Mouse (Mus musculus): ENCODE results near the gene Dek. TPM values are rescaled to one million over a fixed set of nuclear protein-coding genes. Genes with fewer than 3 reads are reported as not detected.
A peak's percentile ranks its signal among the peaks of the same experiment; 100 is the strongest.

The Dek gene
- total and polyA plus RNA-seq, 3 experiments = 97.9 to 5,191 (median 207) TPM

GRCm38 (mm10) chr13:47042024-47042633 lies 63.9 kb downstream of the Dek start:
- Histone ChIP-seq H3K27ac (ENCODE audit: control insufficient read depth, low read depth, low read length) (no peak overlapping the region), H3K9ac (ENCODE audit: control insufficient read depth, low read depth, low read length, poor library complexity, severe bottlenecking) (peak overlapping the region; percentile 74)
- no peak for TF ChIP-seq CHD1 (IDR thresholded peaks at IDR 0.05; ENCODE audit: low read depth, low read length)
- TF ChIP-seq ZKSCAN1 (IDR thresholded peaks at IDR 0.05; ENCODE audit: low read depth, low read length) = no peak
- TF ChIP-seq MEF2A (IDR thresholded peaks at IDR 0.05; ENCODE audit: extremely low read depth, insufficient replicate concordance, low read depth, low read length, poor library complexity, severe bottlenecking) = no peak
- TF ChIP-seq POLR2AphosphoS2 (IDR thresholded peaks at IDR 0.05; ENCODE audit: low read length) = no peak
- TF ChIP-seq ZNF384 (IDR thresholded peaks at IDR 0.05; ENCODE audit: low read depth, low read length) = peak; percentile 84
- no peak for TF ChIP-seq MAX (IDR thresholded peaks at IDR 0.05; ENCODE audit: low read length)
- TF ChIP-seq BHLHE40 (IDR thresholded peaks at IDR 0.05; ENCODE audit: borderline replicate concordance, low read depth, low read length) = no peak
- TF ChIP-seq KAT2A (conservative IDR thresholded peaks at IDR 0.05; ENCODE audit: low read depth, low read length) = no peak
- TF ChIP-seq ELF1 (IDR thresholded peaks at IDR 0.05; ENCODE audit: low read depth, low read length) = no peak
- TF ChIP-seq ETS1 (IDR thresholded peaks at IDR 0.05; ENCODE audit: low read depth, low read length) = no peak
- no peak for TF ChIP-seq TBP (IDR thresholded peaks at IDR 0.05; ENCODE audit: low read depth, low read length)
- TF ChIP-seq MAFK (IDR thresholded peaks at IDR 0.05; ENCODE audit: borderline replicate concordance, low read depth, low read length) = no peak
- no peak for TF ChIP-seq HCFC1 (IDR thresholded peaks at IDR 0.05; ENCODE audit: low read depth, low read length)
- TF ChIP-seq USF1 (IDR thresholded peaks at IDR 0.05; ENCODE audit: low read depth, low read length) = no peak
- TF ChIP-seq POLR2AphosphoS5 (IDR thresholded peaks at IDR 0.05; ENCODE audit: borderline replicate concordance, low read depth, low read length) = no peak
- TF ChIP-seq POLR2A (IDR thresholded peaks at IDR 0.05; ENCODE audit: control insufficient read depth in 1 of 2, insufficient read depth in 1 of 2, low read depth in 1 of 2, low read length in 2 of 2, poor library complexity in 1 of 2) = no peak
- no peak for TF ChIP-seq TAL1 (IDR thresholded peaks at IDR 0.05; ENCODE audit: low read length)
- TF ChIP-seq TCF12 (IDR thresholded peaks at IDR 0.05; ENCODE audit: low read depth, low read length) = no peak
- TF ChIP-seq GATA1 (IDR thresholded peaks at IDR 0.05; ENCODE audit: low read depth, low read length) = no peak
- TF ChIP-seq NRF1 (IDR thresholded peaks at IDR 0.05; ENCODE audit: insufficient read depth, low read depth, low read length, poor library complexity, severe bottlenecking) = no peak
- TF ChIP-seq MYC (IDR thresholded peaks at IDR 0.05; ENCODE audit: low read depth, low read length) = no peak
- TF ChIP-seq EP300 (IDR thresholded peaks at IDR 0.05; ENCODE audit: low read depth in 1 of 2, low read length in 2 of 2) = no peak
- no peak for TF ChIP-seq CHD2 (IDR thresholded peaks at IDR 0.05; ENCODE audit: low read length)
- TF ChIP-seq MXI1 (IDR thresholded peaks at IDR 0.05; ENCODE audit: low read depth, low read length) = no peak
- no peak for TF ChIP-seq UBTF (IDR thresholded peaks at IDR 0.05; ENCODE audit: borderline replicate concordance, insufficient read depth, low read depth, low read length)
- TF ChIP-seq ZC3H11A (IDR thresholded peaks at IDR 0.05; ENCODE audit: low read depth, low read length) = peak; percentile 30; the same call in 1 of the 2 replicates
- TF ChIP-seq RAD21 (IDR thresholded peaks at IDR 0.05; ENCODE audit: low read depth, low read length) = peak; percentile 59
- peak; percentile 53 for TF ChIP-seq SMC3 (IDR thresholded peaks at IDR 0.05; ENCODE audit: low read depth, low read length)
- TF ChIP-seq E2F4 (IDR thresholded peaks at IDR 0.05; ENCODE audit: borderline replicate concordance, low read depth, low read length) = no peak
- TF ChIP-seq CTCF (IDR thresholded peaks at IDR 0.05 in 2 of 3, conservative IDR thresholded peaks at IDR 0.05 in 1 of 3; ENCODE audit: control insufficient read depth in 1 of 3, insufficient read depth in 1 of 3, low read depth in 2 of 3, low read length in 3 of 3, poor library complexity in 1 of 3, severe bottlenecking in 1 of 3) = peak in 2 of 3 experiments; percentile 27 to 56; a peak in 4 of 6 replicates
- TF ChIP-seq SIN3A (IDR thresholded peaks at IDR 0.05; ENCODE audit: low read length) = no peak; the same call in 1 of the 2 replicates
- TF ChIP-seq ZMIZ1 (IDR thresholded peaks at IDR 0.05; ENCODE audit: low read depth, low read length) = no peak
- TF ChIP-seq USF2 (IDR thresholded peaks at IDR 0.05; ENCODE audit: borderline replicate concordance in 1 of 2, insufficient read depth in 1 of 2, low read depth in 1 of 2, low read length in 2 of 2) = no peak
- no peak for TF ChIP-seq NELFE (IDR thresholded peaks at IDR 0.05; ENCODE audit: low read depth, low read length)
- no peak for TF ChIP-seq RCOR1 (IDR thresholded peaks at IDR 0.05; ENCODE audit: low read depth, low read length)

More at GRCm38 (mm10) chr13:47042024-47042633, 63.9 kb downstream of the Dek start:
- Histone ChIP-seq H3K79me2 (ENCODE audit: control insufficient read depth, insufficient read depth, low read length, poor library complexity) (peaks cover 3% of the 10 kb centered on the region), H3K4me1 (ENCODE audit: control insufficient read depth in 1 of 2, insufficient read depth in 2 of 2, low read length in 2 of 2) (peaks cover 0 to 5% of the 10 kb centered on the region in 2 experiments; a peak in 2 of 4 replicates), H3K27me3 (ENCODE audit: control insufficient read depth in 1 of 2, insufficient read depth in 2 of 2, low read length in 2 of 2) (no peaks in the 10 kb centered on the region), H3K4me3 (ENCODE audit: control insufficient read depth in 1 of 2, insufficient read depth in 1 of 2, low read depth in 2 of 2, low read length in 2 of 2) (peak overlapping the region; percentile 89 to 92), H3K36me3 (ENCODE audit: control insufficient read depth in 1 of 2, insufficient read depth in 2 of 2, low read length in 2 of 2) (no peaks in the 10 kb centered on the region), H3K9me3 (replicated peaks; ENCODE audit: insufficient read depth, low read length) (no peaks in the 10 kb centered on the region)
- DNase-seq (ENCODE audit: low read depth, low spot score) = peak; percentile 59

Measured in MEL (cell line).